ENCODE assay signal across 17 mouse cellular contexts in genomic region chr14:101001070-101001469, GRCm38 (mm10).
"Had no signal": no experiment of that assay in that cellular context is flagged by ENCODE, and none has a peak within 500 bp of the region (broad histone marks: within the 10 kb centered on the region; RNA-seq: fewer than 3 reads in every experiment).

No protein-coding gene starts in this region.

- H3K27ac ChIP-seq: lung, embryonic 15.5 days; macrophage; midbrain, embryonic 13.5 days; midbrain, embryonic 15.5 days; neural tube, embryonic 12.5 days; stomach, embryonic 15.5 days; stomach, postnatal 0 days had no signal

- ATAC-seq: liver, postnatal 0 days; lung, postnatal 0 days; midbrain, embryonic 13.5 days; midbrain, embryonic 15.5 days had no signal

- H3K9me3 ChIP-seq: lung, embryonic 15.5 days; megakaryocyte, embryonic 14.5 days; midbrain, embryonic 13.5 days; midbrain, embryonic 15.5 days; neural tube, embryonic 12.5 days; stomach, embryonic 15.5 days had no signal

- DNase-seq: liver, postnatal 0 days; lung, adult 2 months; lung, postnatal 14 days; lung, postnatal 36 days; right cerebral cortex, postnatal 14 days; thymus, adult 2 months; thymus, postnatal 25 days; thymus, postnatal 4 days had no signal

- H3K36me3 ChIP-seq: lung, embryonic 15.5 days; midbrain, embryonic 13.5 days; midbrain, embryonic 15.5 days; neural tube, embryonic 12.5 days; stomach, embryonic 15.5 days had no signal

- H3K4me1 ChIP-seq: lung, embryonic 15.5 days; megakaryocyte, embryonic 14.5 days; midbrain, embryonic 13.5 days; midbrain, embryonic 15.5 days; neural tube, embryonic 12.5 days; stomach, embryonic 15.5 days had no signal

- H3K9ac ChIP-seq: liver, postnatal 0 days; lung, embryonic 15.5 days; midbrain, embryonic 13.5 days; midbrain, embryonic 15.5 days; neural tube, embryonic 12.5 days; stomach, embryonic 15.5 days had no signal

- H3K4me3 ChIP-seq: lung, embryonic 15.5 days; megakaryocyte, embryonic 14.5 days; midbrain, embryonic 13.5 days; midbrain, embryonic 15.5 days; neural tube, embryonic 12.5 days; stomach, embryonic 15.5 days had no signal

- H3K4me2 ChIP-seq: lung, embryonic 15.5 days; midbrain, embryonic 13.5 days; midbrain, embryonic 15.5 days; neural tube, embryonic 12.5 days; stomach, embryonic 15.5 days had no signal

- H3K27me3 ChIP-seq: lung, embryonic 15.5 days; megakaryocyte, embryonic 14.5 days; midbrain, embryonic 13.5 days; midbrain, embryonic 15.5 days; neural tube, embryonic 12.5 days; stomach, embryonic 15.5 days had no signal
